Mouse (Mus musculus): ENCODE data around the gene Sf3b5. TPM values are rescaled to one million over a fixed set of nuclear protein-coding genes. Genes with fewer than 3 reads are reported as not detected.

Gene Sf3b5
- polyA plus RNA-seq, 1 experiment from 2014 or later: 45.7 TPM

DNA sequence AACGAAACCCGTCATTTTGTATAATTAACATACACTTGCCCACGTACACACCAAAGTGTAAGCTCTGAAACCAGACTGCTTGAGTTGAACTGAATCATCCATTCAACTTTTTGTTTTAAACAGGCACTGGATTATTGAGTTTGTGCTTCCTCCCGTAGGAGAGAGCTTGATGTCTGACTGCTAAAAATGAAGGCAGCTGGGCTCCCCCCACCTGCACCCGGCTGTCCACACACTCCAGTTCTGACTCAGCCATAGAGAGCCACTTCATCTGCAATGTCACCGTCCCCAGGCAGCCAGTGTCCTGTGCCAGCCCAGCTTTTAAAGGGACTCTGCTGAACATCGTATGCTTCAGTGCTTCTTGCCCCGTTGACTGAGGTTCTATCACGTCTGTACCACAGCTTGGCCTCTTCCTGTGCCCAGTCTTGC is 27.3 kb upstream of the Sf3b5 start:
- Histone ChIP-seq H3K4me3 (no peak overlapping the region), H3K4me1 (no peaks in the 10 kb centered on the region), H3K36me3 (no peaks in the 10 kb centered on the region), H3K9me3 (replicated peaks) (no peaks in the 10 kb centered on the region), H3K27me3 (ENCODE audit: low read depth, poor library complexity, severe bottlenecking) (no peaks in the 10 kb centered on the region), H3K27ac (replicated peaks) (no peak overlapping the region)
- DNase-seq (ENCODE audit: low spot score): no peak
- WGBS: 85% methylated on average over 9 of the region's 9 CpGs

DNA sequence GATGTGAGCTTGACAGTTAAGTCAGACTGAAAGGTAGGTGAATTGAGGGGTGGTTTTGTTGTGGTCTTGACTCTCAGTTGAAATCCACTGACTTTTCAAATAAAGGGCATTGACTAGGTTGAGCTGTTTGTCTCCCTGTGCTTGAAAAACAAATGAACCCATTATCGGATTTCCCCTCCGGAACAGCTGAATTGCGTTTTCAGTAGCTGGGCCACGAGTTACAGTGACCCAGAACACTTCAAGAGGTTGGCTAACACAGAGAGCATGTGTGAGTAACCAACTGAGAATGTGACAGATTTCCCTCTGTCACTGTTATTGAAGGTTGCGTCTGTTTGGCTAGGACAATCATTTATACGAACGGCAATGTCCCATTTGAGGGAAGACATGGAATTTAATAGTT is 24.1 kb upstream of the Sf3b5 start:
- no peak for DNase-seq (ENCODE audit: low spot score)

GRCm38 (mm10) chr10:12983516-12983915 is 21.6 kb upstream of the Sf3b5 start:
- WGBS: 78% methylated on average over 3 of the region's 3 CpGs
- H3K36me3 ChIP-seq: no peaks in the 10 kb centered on the region

More for the DNA sequence above, 24.1 kb upstream of the Sf3b5 start:
- Histone ChIP-seq H3K9me3 (replicated peaks) (no peaks in the 10 kb centered on the region), H3K4me3 (no peak overlapping the region), H3K27me3 (ENCODE audit: low read depth, poor library complexity, severe bottlenecking) (no peaks in the 10 kb centered on the region), H3K4me1 (no peaks in the 10 kb centered on the region), H3K36me3 (no peaks in the 10 kb centered on the region), H3K27ac (replicated peaks) (no peak overlapping the region)
- WGBS: 77% methylated on average over 7 of the region's 7 CpGs

DNA sequence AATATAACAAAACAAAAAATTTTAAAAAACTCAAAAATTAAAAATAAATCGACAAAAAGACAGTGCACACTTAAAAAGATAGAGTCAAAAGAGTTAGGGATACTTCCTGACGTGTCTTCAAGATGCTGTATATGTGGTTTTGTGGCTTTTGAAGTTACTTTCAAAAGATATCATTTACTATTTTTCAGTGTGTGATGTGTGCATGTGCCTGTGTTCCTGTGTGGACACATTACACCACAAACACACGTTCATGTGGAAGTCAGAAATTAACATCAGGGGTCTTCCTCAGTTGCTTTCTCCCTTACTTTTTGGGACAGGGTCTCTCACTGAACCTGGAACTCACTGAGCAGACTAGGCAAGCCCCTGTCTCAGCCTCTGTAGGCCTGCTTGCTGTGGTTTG is 20.1 kb upstream of the Sf3b5 start:
- Histone ChIP-seq H3K4me1 (peaks cover 4% of the 10 kb centered on the region; the same call in 1 of the 2 replicates), H3K36me3 (no peaks in the 10 kb centered on the region), H3K9me3 (replicated peaks) (no peaks in the 10 kb centered on the region), H3K4me3 (no peak overlapping the region), H3K27ac (replicated peaks) (no peak overlapping the region), H3K27me3 (ENCODE audit: low read depth, poor library complexity, severe bottlenecking) (no peaks in the 10 kb centered on the region)
- 88% methylated on average over 3 of the region's 3 CpGs for WGBS
- DNase-seq (ENCODE audit: low spot score): no peak

More at GRCm38 (mm10) chr10:12983516-12983915, 21.6 kb upstream of the Sf3b5 start:
- Histone ChIP-seq H3K9me3 (replicated peaks) (no peaks in the 10 kb centered on the region), H3K27me3 (ENCODE audit: low read depth, poor library complexity, severe bottlenecking) (no peaks in the 10 kb centered on the region), H3K27ac (replicated peaks) (no peak overlapping the region), H3K4me3 (no peak overlapping the region), H3K4me1 (peaks cover 4% of the 10 kb centered on the region; the same call in 1 of the 2 replicates)
- no peak for DNase-seq (ENCODE audit: low spot score)

DNA sequence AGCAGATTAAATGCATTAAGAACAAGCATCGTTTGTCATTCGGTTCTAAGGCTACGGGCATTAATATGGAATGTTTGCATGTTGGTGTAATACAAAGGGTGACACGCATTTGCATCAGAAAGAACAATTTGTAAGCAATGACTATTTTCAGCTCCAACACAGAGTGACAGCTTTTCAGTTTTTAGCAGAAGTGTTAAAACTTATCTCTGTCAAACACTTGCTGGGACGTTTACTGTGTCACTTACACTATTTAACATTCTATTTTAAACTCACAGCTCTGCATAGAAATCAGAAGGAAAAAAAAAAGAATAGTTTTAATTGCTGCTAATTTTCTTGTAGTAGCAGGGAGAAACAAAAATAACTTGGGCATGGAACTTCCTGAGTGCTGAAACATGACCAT is 18.7 kb upstream of the Sf3b5 start:
- Histone ChIP-seq H3K4me1 (peaks cover 4% of the 10 kb centered on the region; the same call in 1 of the 2 replicates), H3K4me3 (no peak overlapping the region), H3K36me3 (no peaks in the 10 kb centered on the region), H3K27me3 (ENCODE audit: low read depth, poor library complexity, severe bottlenecking) (no peaks in the 10 kb centered on the region), H3K9me3 (replicated peaks) (no peaks in the 10 kb centered on the region), H3K27ac (replicated peaks) (no peak overlapping the region)
- no peak for DNase-seq (ENCODE audit: low spot score)
- WGBS: 86% methylated on average over 5 of the region's 5 CpGs

DNA sequence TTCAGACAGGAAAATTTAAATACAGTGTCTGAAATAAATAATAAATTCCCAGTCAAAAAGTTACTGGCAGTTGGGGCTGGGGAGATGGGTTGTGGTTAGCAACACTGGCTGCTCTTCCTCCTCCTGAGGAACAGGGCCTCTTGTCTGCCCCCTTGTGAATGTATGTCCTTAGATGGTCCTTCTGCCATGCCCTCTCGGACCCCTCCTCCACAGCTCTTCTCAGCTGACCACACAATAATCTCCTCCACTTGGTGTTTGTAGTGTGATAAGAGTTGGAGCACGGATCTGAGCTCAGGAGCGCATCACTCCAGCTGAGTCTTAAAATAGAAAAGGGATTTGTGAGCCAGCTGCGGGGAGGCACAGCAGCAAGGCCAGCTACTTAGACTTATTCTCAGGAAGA is 18.2 kb upstream of the Sf3b5 start:
- H3K27me3 ChIP-seq (ENCODE audit: low read depth, poor library complexity, severe bottlenecking): no peaks in the 10 kb centered on the region
- no peaks in the 10 kb centered on the region for H3K36me3 ChIP-seq
- 52% methylated on average over 4 of the region's 4 CpGs for WGBS
- no peak overlapping the region for H3K4me3 ChIP-seq
- peaks cover 4% of the 10 kb centered on the region; the same call in 1 of the 2 replicates for H3K4me1 ChIP-seq
- DNase-seq (ENCODE audit: low spot score): no peak
- H3K9me3 ChIP-seq (replicated peaks): no peaks in the 10 kb centered on the region
- no peak overlapping the region for H3K27ac ChIP-seq (replicated peaks)

GRCm38 (mm10) chr10:12991953-12992352 is 13.2 kb upstream of the Sf3b5 start:
- DNase-seq (ENCODE audit: low spot score): no peak
- Histone ChIP-seq H3K4me1 (peaks cover 2% of the 10 kb centered on the region; the same call in 1 of the 2 replicates), H3K4me3 (no peak overlapping the region), H3K9me3 (replicated peaks) (no peaks in the 10 kb centered on the region), H3K27ac (replicated peaks) (no peak overlapping the region), H3K36me3 (no peaks in the 10 kb centered on the region), H3K27me3 (ENCODE audit: low read depth, poor library complexity, severe bottlenecking) (no peaks in the 10 kb centered on the region)
- 83% methylated on average over 5 of the region's 5 CpGs for WGBS

DNA sequence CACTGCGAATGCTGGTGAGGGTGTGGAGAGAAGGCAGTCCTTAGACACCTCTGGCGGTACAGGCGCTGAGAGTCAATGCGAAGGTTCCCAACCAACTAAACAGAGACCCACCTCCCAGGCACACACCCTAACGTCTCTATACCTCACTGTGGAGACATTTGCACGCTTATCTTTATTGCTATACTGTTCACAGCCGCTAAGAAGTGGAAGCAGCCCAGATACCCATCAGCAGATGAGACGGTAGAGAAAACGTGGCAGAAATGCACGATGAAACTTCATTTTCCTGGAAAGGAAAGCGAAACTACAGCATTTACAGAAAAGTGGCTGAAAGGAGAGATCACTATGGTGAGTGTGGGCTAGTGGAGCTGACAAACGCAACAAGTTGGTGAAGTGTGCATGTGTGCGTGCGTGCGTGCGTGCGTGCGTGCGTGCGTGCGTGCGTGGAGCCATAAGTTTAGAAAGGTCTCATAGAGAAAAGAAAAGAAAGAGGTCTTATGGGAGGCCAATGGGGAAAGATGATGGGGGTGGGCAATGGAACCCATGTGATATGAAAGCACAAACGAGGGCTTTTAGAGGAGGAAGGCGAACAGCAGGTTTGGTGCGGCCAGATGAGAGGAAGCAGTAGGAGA is 11.6 kb upstream of the Sf3b5 start:
- Histone ChIP-seq H3K4me1 (no peaks in the 10 kb centered on the region), H3K4me3 (no peak overlapping the region), H3K9me3 (replicated peaks) (no peaks in the 10 kb centered on the region), H3K36me3 (no peaks in the 10 kb centered on the region), H3K27me3 (ENCODE audit: low read depth, poor library complexity, severe bottlenecking) (no peaks in the 10 kb centered on the region), H3K27ac (replicated peaks) (no peak overlapping the region)
- 93% methylated on average over 25 of the region's 25 CpGs for WGBS
- DNase-seq (ENCODE audit: low spot score): no peak

- WGBS: 41% methylated on average over 17 of the region's 17 CpGs
- H3K27me3 ChIP-seq (ENCODE audit: low read depth, poor library complexity, severe bottlenecking): no peaks in the 10 kb centered on the region
- no peaks in the 10 kb centered on the region for H3K9me3 ChIP-seq (replicated peaks)
- no peaks in the 10 kb centered on the region for H3K36me3 ChIP-seq
- no peak overlapping the region for H3K27ac ChIP-seq (replicated peaks)
- no peaks in the 10 kb centered on the region for H3K4me1 ChIP-seq
- DNase-seq (ENCODE audit: low spot score): peak; percentile 75
- H3K4me3 ChIP-seq: no peak overlapping the region
These were observed 8.2 kb upstream of the Sf3b5 start for GRCm38 (mm10) chr10:12996736-12997477.

GRCm38 (mm10) chr10:13007876-13008736 is 3.0 kb downstream of the Sf3b5 start:
- Histone ChIP-seq H3K9me3 (replicated peaks) (no peaks in the 10 kb centered on the region), H3K4me1 (peaks cover 16% of the 10 kb centered on the region), H3K27ac (replicated peaks) (peak overlapping the region; percentile 88), H3K4me3 (peak overlapping the region; percentile 86), H3K27me3 (ENCODE audit: low read depth, poor library complexity, severe bottlenecking) (no peaks in the 10 kb centered on the region), H3K36me3 (peaks cover 15% of the 10 kb centered on the region)
- peak; percentile 95 for DNase-seq (ENCODE audit: low spot score)
- WGBS: 3% methylated on average over 52 of the region's 52 CpGs

DNA sequence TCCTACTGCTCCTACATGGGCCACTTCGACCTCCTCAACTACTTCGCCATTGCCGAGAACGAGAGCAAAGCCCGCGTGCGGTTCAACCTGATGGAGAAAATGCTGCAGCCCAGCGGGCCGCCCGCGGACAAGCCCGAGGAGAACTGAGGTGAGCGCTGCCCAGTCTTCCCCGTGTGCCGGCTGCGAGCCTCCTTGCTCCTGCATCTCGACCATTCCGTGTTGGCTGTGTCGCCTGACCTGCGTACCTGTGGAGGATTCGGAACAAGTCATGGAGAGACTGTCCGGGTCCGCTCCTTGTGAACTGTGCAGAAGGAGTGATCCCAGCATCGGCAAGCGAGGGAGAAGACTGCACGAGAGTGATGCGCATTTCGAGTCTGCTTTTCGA is 3.6 kb downstream of the Sf3b5 start:
- Histone ChIP-seq H3K4me1 (peaks cover 16% of the 10 kb centered on the region), H3K4me3 (peak overlapping the region; percentile 86), H3K27me3 (ENCODE audit: low read depth, poor library complexity, severe bottlenecking) (no peaks in the 10 kb centered on the region), H3K9me3 (replicated peaks) (no peaks in the 10 kb centered on the region), H3K36me3 (peaks cover 15% of the 10 kb centered on the region), H3K27ac (replicated peaks) (peak overlapping the region; percentile 88)
- DNase-seq (ENCODE audit: low spot score): no peak
- 2% methylated on average over 29 of the region's 29 CpGs for WGBS

DNA sequence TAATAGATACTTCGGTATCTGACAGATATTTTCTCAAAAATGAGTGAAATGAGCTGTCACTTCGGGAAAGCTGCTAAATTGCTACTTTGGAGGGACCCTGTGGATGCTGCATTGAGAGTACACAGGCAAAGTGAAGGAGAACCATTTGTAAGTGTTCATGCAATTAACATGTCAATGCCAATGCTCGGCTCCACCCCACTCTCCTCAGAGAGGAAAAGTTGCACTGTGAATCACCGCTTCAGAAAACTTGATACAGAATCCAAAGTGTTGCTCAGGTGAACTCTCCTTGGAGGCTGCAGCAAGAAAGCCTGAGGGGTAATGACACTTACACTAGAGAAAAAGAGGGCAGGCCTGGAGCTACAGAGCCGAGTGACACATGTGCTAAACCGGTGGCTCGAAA is 8.9 kb downstream of the Sf3b5 start:
- no peaks in the 10 kb centered on the region for H3K27me3 ChIP-seq (ENCODE audit: low read depth, poor library complexity, severe bottlenecking)
- H3K27ac ChIP-seq (replicated peaks): no peak overlapping the region
- peaks cover 15% of the 10 kb centered on the region for H3K36me3 ChIP-seq
- DNase-seq (ENCODE audit: low spot score): no peak
- no peaks in the 10 kb centered on the region for H3K9me3 ChIP-seq (replicated peaks)
- 84% methylated on average over 7 of the region's 7 CpGs for WGBS
- peaks cover 13% of the 10 kb centered on the region for H3K4me1 ChIP-seq
- no peak overlapping the region for H3K4me3 ChIP-seq

All from midbrain, embryonic 10.5 days (tissue).